Mouse (Mus musculus) olfactory bulb, adult 2 months (tissue): ENCODE measurements around the gene Fam49a. TPM values are rescaled to one million over a fixed set of nuclear protein-coding genes. Genes with fewer than 3 reads are reported as not detected.

ENCODE experiments used
- H3K27ac ChIP-seq: fragments of 200-500 bp; 2 replicates; pipeline ENCODE4 v1.5.1; 2012; ENCODE audit warnings: low read depth, low read length; ENCODE audit not compliant: insufficient read depth
- H3K4me1 ChIP-seq: fragments of 200-500 bp; 2 replicates; pipeline ENCODE4 v1.6.1; 2012; ENCODE audit warnings: low read length; ENCODE audit not compliant: control insufficient read depth, insufficient read depth
- H3K4me3 ChIP-seq: fragments of 200-500 bp; 2 replicates; pipeline ENCODE4 v1.5.1; 2012; ENCODE audit warnings: mild to moderate bottlenecking, low read depth, low read length, moderate library complexity; ENCODE audit not compliant: insufficient read depth
- CTCF ChIP-seq: fragments of 200-500 bp; IDR thresholded peaks from 2 replicates; pipeline ENCODE4 v1.5.1; 2012; ENCODE audit warnings: low read depth, mild to moderate bottlenecking, low read length, moderate library complexity; ENCODE audit not compliant: insufficient read depth
- POLR2A ChIP-seq: fragments of 200-500 bp; IDR thresholded peaks from 2 replicates; pipeline ENCODE4 v1.6.1; 2012; ENCODE audit warnings: mild to moderate bottlenecking, low read depth, low read length, moderate library complexity; ENCODE audit not compliant: insufficient read depth
- WGBS: fragments of 180-500 bp; shearing (Covaris S2); methylation state at CpG from one replicate; pipeline ENCODE4 v1.1.7; 2018; 5-methylcytosine and 5-hydroxymethylcytosine counted together
- polyA plus RNA-seq: library from polyadenylated mRNA; stranded (reverse); fragments of >200 nt; gene quantifications from 2 replicates; pipeline ENCODE4 v1.2.4, GENCODE M21; 2012; ENCODE audit warnings: low replicate concordance; ENCODE audit not compliant: missing spikeins, insufficient read depth, insufficient read length

Fam49a gene
- polyA plus RNA-seq, 1 experiment = not detected

GRCm38 (mm10) chr12:12427285-12427684, 165.3 kb downstream of the Fam49a start:
- Histone ChIP-seq H3K4me3 (no peak overlapping the region), H3K4me1 (no peaks in the 10 kb centered on the region), H3K27ac (no peak overlapping the region)
- WGBS = 88% methylated on average over 1 of the region's 1 CpGs
- TF ChIP-seq POLR2A = no peak
- TF ChIP-seq CTCF = no peak

- TF ChIP-seq CTCF = no peak
- Histone ChIP-seq H3K27ac (no peak overlapping the region), H3K4me3 (no peak overlapping the region), H3K4me1 (no peaks in the 10 kb centered on the region)
- 95% methylated on average over 7 of the region's 7 CpGs for whole genome bisulfite sequencing
Observed at GRCm38 (mm10) chr12:12428886-12429285, 166.9 kb downstream of the Fam49a start.
